Mouse (Mus musculus): ENCODE data around the gene Kbtbd12. TPM values are rescaled to one million over a fixed set of nuclear protein-coding genes. Genes with fewer than 3 reads are reported as not detected.

The Kbtbd12 gene
- total RNA-seq, 2 experiments from 2014 or later: 71.2 to 96.1 TPM

- no peak for TF ChIP-seq CTCF (IDR thresholded peaks at IDR 0.05)
- no peak for DNase-seq
- Histone ChIP-seq H3K4me3 (no peak overlapping the region), H3K27ac (no peak overlapping the region)
- intact Hi-C loops (cut with DNase I): loop anchor here (5.0 kb wide), 2 partner anchors 310 to 390 kb away; partner anchors contain the start of gene Gata2
Observed at GRCm38 (mm10) chr6:88502030-88502970, 135.4 kb downstream of the Kbtbd12 start.

GRCm38 (mm10) chr6:88500405-88500767, 137.4 kb downstream of the Kbtbd12 start:
- intact Hi-C loops (cut with DNase I): loop anchor here (5.0 kb wide), 2 partner anchors 308 to 388 kb away; partner anchors contain the start of gene Gata2
- no peak for DNase-seq
- H3K4me3 ChIP-seq: peak overlapping the region; percentile 76
- no peak overlapping the region for H3K27ac ChIP-seq
- no peak for TF ChIP-seq CTCF (IDR thresholded peaks at IDR 0.05)

DNA sequence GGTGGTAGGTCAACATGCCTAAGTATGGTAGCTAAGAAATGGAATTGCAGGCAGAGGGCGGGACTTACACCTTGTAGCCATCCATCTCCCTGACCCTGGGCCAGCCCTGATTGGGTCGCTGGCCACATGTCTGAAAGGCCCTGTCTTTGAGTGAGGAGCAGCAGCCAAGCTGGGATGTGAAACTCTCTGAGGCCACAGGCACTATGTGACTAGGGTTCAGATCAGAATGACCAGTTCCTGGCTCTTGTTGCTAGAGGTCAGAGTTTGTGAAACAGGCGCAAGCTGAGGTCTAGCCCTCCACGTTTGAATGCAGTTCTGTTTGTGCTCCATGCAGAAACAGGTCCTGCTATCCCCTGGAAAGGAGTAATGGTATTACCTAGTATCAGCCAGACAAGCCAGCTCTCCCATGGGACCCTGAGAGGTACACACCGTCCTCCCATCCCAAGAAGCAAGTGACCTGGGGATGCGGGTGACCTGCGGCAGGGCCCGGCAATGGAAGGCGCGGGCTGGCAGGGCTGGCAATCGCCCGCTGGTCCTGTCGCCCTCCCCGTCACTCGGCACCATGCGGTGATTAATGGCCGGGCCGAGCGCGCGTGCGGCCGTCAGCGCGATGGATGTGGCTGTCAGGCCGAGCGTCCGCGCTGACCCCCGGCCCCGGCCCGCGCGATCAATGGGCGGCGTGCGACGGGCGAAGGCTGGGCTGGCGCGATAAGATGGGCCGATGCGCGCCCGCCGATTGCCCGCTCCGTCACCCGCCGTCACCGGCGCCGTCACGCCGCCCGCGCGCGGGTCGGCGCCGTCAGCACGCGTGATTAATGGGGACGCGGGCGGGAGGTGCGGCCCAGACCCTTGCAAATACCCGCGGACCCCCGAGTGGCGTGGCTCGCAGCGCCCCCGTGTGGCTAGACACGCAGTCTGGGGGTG, 138.0 kb downstream of the Kbtbd12 start:
- peak; percentile 80 for TF ChIP-seq CTCF (IDR thresholded peaks at IDR 0.05)
- H3K4me3 ChIP-seq: peak overlapping the region; percentile 76
- 0 out of 2 replicates have a peak overlapping the region, but pooled peaks have one; percentile 12 for H3K27ac ChIP-seq
- intact Hi-C loops (cut with DNase I): loop anchor here (5.0 kb wide), 2 partner anchors 307 to 387 kb away; partner anchors contain the start of gene Gata2
- peak; percentile 66 for DNase-seq

Other genes with a start within 250 kb of the Kbtbd12 start
- 1 to 10 TPM; 8.1 to 8.2 TPM for gene Eefsec, start 191.4 kb downstream of the Kbtbd12 start, total RNA-seq (2021)
- gene Ruvbl1, start 172.5 kb downstream of the Kbtbd12 start, total RNA-seq (2021): 10 to 100 TPM; 20.2 to 21.9 TPM
- 10 to 100 TPM; 17.7 to 23.3 TPM for gene Sec61a1, start 119.0 kb downstream of the Kbtbd12 start, total RNA-seq (2021)
- gene Mgll, start 86.5 kb upstream of the Kbtbd12 start, total RNA-seq (2021): 10 to 100 TPM; 22.5 to 46.8 TPM
- 10 to 100 TPM; 16.9 to 22.7 TPM for gene Abtb1, start 204.0 kb upstream of the Kbtbd12 start, total RNA-seq (2021)
- 10 to 100 TPM; 48.5 to 55.1 TPM for gene Podxl2, start 237.1 kb upstream of the Kbtbd12 start, total RNA-seq (2021)

All from gastrocnemius, adult 2 months (tissue).